Mouse (Mus musculus): ENCODE results near the gene Cog7. TPM values are rescaled to one million over a fixed set of nuclear protein-coding genes. Genes with fewer than 3 reads are reported as not detected.

Gene Cog7
- 39.9 and 41.7 TPM in 2 replicates for polyA plus RNA-seq (2012; rRNA removed)

- DNase-seq, result peak; percentile 96
- WGBS, result 1% methylated on average over 55 of the region's 55 CpGs
- TF ChIP-seq CTCF (conservative IDR thresholded peaks at IDR 0.05; ENCODE audit: insufficient read depth, insufficient read length, low read depth, low read length) (no peak), POLR2A (IDR thresholded peaks at IDR 0.05; ENCODE audit: low read depth, low read length) (no peak)
- no peaks in the 10 kb centered on the region for H3K27me3 ChIP-seq (replicated peaks; ENCODE audit: control insufficient read depth, insufficient read depth, low read length)
- H3K36me3 ChIP-seq (ENCODE audit: control insufficient read depth, insufficient read depth, low read length), result no peaks in the 10 kb centered on the region
- H3K4me3 ChIP-seq (ENCODE audit: insufficient read depth, low read depth, low read length), result peak within 1 kb of the TSS; percentile 96
- no peaks in the 10 kb centered on the region for H3K4me1 ChIP-seq (ENCODE audit: control insufficient read depth, insufficient read depth, low read length)
- no peak within 1 kb of the TSS for H3K27ac ChIP-seq (ENCODE audit: insufficient read depth, low read depth, low read length)
These were observed at the start of gene Cog7 for GRCm38 (mm10) chr7:121981307-121981871. Gene Cog7, minus strand, starts transcription at chr7:121981711.

- Histone ChIP-seq H3K36me3 (ENCODE audit: control insufficient read depth, insufficient read depth, low read length) (no peaks in the 10 kb centered on the region), H3K4me1 (ENCODE audit: control insufficient read depth, insufficient read depth, low read length) (peaks cover 6% of the 10 kb centered on the region; the same call in 1 of the 2 replicates), H3K27ac (ENCODE audit: insufficient read depth, low read depth, low read length) (peak overlapping the region; percentile 25; the same call in 1 of the 2 replicates), H3K27me3 (replicated peaks; ENCODE audit: control insufficient read depth, insufficient read depth, low read length) (no peaks in the 10 kb centered on the region), H3K4me3 (ENCODE audit: insufficient read depth, low read depth, low read length) (no peak overlapping the region)
- 45% methylated on average over 2 of the region's 2 CpGs for WGBS
- TF ChIP-seq POLR2A (IDR thresholded peaks at IDR 0.05; ENCODE audit: low read depth, low read length) (no peak), CTCF (conservative IDR thresholded peaks at IDR 0.05; ENCODE audit: insufficient read depth, insufficient read length, low read depth, low read length) (no peak)
- DNase-seq, result peak; percentile 85
These were observed 40.6 kb upstream of the Cog7 start for GRCm38 (mm10) chr7:122022131-122022530.

DNA sequence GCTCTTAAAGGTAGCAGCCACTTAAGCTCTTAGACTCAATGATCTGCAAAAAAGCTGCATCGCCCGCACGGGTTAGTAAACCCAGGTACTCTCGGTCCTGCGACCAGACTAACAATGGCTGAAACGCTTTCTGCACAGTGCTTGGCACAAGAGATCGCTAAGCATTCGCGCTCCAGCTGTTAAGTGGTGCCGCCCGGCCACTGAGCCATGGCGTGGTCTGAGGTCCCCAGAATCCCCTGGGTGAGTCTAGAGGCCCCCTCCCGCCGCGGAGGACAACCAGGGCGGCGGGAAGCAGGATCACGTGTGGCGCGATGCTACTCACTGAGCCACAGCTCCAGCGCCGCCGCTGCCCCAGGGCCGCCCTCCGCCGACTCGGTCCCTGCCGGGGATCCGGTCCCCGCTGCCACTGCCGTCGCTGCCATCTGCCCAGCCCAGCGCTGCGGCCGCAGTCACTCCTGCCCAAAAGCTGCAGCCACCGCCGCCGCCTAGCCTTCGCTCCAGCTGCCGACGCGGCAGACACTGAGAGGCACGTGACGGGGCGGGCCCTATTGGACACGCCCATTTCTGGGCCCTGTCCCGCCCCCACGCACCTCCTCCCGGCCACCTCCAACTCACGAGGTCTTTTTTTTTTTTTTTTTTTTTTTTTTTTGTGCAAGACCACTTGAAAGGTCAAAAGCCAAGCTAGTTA lies 39.3 kb upstream of the Cog7 start, which contains the start of gene Gga2:
TSS of gene Gga2 (minus strand) at position 556 of the 688 bp plus-strand sequence.
- Histone ChIP-seq H3K36me3 (ENCODE audit: control insufficient read depth, insufficient read depth, low read length) (no peaks in the 10 kb centered on the region), H3K27me3 (replicated peaks; ENCODE audit: control insufficient read depth, insufficient read depth, low read length) (no peaks in the 10 kb centered on the region), H3K4me3 (ENCODE audit: insufficient read depth, low read depth, low read length) (peak within 1 kb of the TSS; percentile 95), H3K4me1 (ENCODE audit: control insufficient read depth, insufficient read depth, low read length) (peaks cover 10% of the 10 kb centered on the region; the same call in 1 of the 2 replicates), H3K27ac (ENCODE audit: insufficient read depth, low read depth, low read length) (peak within 1 kb of the TSS; percentile 69)
- TF ChIP-seq POLR2A (IDR thresholded peaks at IDR 0.05; ENCODE audit: low read depth, low read length), result peak; percentile 69
- no peak for TF ChIP-seq CTCF (conservative IDR thresholded peaks at IDR 0.05; ENCODE audit: insufficient read depth, insufficient read length, low read depth, low read length)
- WGBS, result under 1% methylated on average over 50 of the region's 50 CpGs
- DNase-seq, result peak; percentile 94

DNA sequence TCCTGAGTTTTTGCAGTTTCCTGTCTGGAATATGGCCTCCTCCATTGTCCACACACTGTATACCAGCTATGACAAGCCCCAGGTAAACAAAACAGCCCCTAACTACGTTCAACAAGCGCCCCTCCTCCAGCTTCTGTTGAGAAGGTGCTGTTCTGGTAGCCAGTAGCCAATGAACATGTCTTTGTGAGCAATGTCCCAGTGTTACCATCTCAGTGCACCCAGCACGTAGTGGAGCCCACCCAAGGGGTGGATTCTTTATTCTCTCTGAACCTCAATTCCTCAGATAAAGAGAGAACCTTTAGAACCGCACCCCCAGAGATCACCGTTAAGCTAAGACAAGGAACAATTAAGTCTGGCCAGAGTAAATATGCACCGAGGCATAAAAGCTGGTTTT lies 38.8 kb upstream of the Cog7 start:
- DNase-seq, result no peak
- Histone ChIP-seq H3K4me1 (ENCODE audit: control insufficient read depth, insufficient read depth, low read length) (peaks cover 14% of the 10 kb centered on the region; the same call in 1 of the 2 replicates), H3K27me3 (replicated peaks; ENCODE audit: control insufficient read depth, insufficient read depth, low read length) (no peaks in the 10 kb centered on the region), H3K4me3 (ENCODE audit: insufficient read depth, low read depth, low read length) (peak overlapping the region; percentile 95), H3K36me3 (ENCODE audit: control insufficient read depth, insufficient read depth, low read length) (no peaks in the 10 kb centered on the region), H3K27ac (ENCODE audit: insufficient read depth, low read depth, low read length) (peak overlapping the region; percentile 69)
- WGBS, result 8% methylated on average over 6 of the region's 6 CpGs
- no peak for TF ChIP-seq POLR2A (IDR thresholded peaks at IDR 0.05; ENCODE audit: low read depth, low read length)
- TF ChIP-seq CTCF (conservative IDR thresholded peaks at IDR 0.05; ENCODE audit: insufficient read depth, insufficient read length, low read depth, low read length), result no peak

DNA sequence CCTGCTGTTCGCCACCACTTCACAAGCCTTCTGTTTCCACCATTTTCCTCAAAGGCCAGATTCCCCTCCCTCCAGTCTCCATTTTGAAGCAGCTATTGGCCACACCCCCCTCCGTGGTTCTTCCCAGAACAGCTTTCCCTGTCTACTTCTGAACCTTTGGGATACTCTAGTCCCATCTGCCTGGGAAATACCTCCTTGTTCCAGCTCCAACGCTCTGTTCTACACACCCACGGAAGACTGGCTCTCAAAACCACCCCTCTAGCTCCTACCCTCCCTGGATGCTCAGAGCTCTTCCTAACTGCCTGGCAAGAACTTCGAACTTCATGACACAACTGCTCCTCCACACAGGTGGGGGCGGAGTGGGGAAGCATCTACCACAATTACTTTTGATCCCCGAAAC lies 37.5 kb upstream of the Cog7 start:
- no peak overlapping the region for H3K4me3 ChIP-seq (ENCODE audit: insufficient read depth, low read depth, low read length)
- H3K4me1 ChIP-seq (ENCODE audit: control insufficient read depth, insufficient read depth, low read length), result peaks cover 21% of the 10 kb centered on the region
- DNase-seq, result no peak
- no peaks in the 10 kb centered on the region for H3K27me3 ChIP-seq (replicated peaks; ENCODE audit: control insufficient read depth, insufficient read depth, low read length)
- WGBS, result 91% methylated on average over 7 of the region's 7 CpGs
- no peak overlapping the region for H3K27ac ChIP-seq (ENCODE audit: insufficient read depth, low read depth, low read length)
- H3K36me3 ChIP-seq (ENCODE audit: control insufficient read depth, insufficient read depth, low read length), result no peaks in the 10 kb centered on the region
- TF ChIP-seq POLR2A (IDR thresholded peaks at IDR 0.05; ENCODE audit: low read depth, low read length) (no peak), CTCF (conservative IDR thresholded peaks at IDR 0.05; ENCODE audit: insufficient read depth, insufficient read length, low read depth, low read length) (no peak)

- H3K27me3 ChIP-seq (replicated peaks; ENCODE audit: control insufficient read depth, insufficient read depth, low read length), result no peaks in the 10 kb centered on the region
- 78% methylated on average over 3 of the region's 3 CpGs for WGBS
- no peak overlapping the region for H3K4me3 ChIP-seq (ENCODE audit: insufficient read depth, low read depth, low read length)
- no peak overlapping the region for H3K27ac ChIP-seq (ENCODE audit: insufficient read depth, low read depth, low read length)
- no peaks in the 10 kb centered on the region for H3K36me3 ChIP-seq (ENCODE audit: control insufficient read depth, insufficient read depth, low read length)
- peaks cover 21% of the 10 kb centered on the region for H3K4me1 ChIP-seq (ENCODE audit: control insufficient read depth, insufficient read depth, low read length)
- DNase-seq, result no peak
- TF ChIP-seq POLR2A (IDR thresholded peaks at IDR 0.05; ENCODE audit: low read depth, low read length) (no peak), CTCF (conservative IDR thresholded peaks at IDR 0.05; ENCODE audit: insufficient read depth, insufficient read length, low read depth, low read length) (no peak)
These were observed 36.7 kb upstream of the Cog7 start for GRCm38 (mm10) chr7:122018247-122018646.

DNA sequence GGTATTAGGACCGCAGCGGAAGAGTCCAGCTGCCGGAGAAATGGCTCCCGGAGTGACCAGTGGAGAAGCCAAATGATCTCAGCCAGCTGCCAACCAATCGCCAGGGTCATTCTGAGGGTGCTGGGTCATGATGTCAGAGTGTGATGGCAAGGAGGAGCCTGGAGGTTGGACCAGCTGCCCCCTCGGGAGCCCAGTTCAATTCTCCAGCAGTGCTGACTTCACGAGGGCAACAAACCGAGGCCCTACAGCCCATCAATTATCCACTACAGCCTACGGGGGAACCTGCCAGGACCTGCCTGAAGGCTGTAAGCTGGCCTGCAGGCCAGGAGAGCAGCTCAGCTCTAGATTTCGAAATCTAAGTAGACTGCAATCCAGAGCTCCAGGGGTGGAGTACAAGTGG lies 34.2 kb upstream of the Cog7 start:
- Histone ChIP-seq H3K4me1 (ENCODE audit: control insufficient read depth, insufficient read depth, low read length) (peaks cover 21% of the 10 kb centered on the region), H3K27me3 (replicated peaks; ENCODE audit: control insufficient read depth, insufficient read depth, low read length) (no peaks in the 10 kb centered on the region), H3K36me3 (ENCODE audit: control insufficient read depth, insufficient read depth, low read length) (no peaks in the 10 kb centered on the region), H3K4me3 (ENCODE audit: insufficient read depth, low read depth, low read length) (no peak overlapping the region), H3K27ac (ENCODE audit: insufficient read depth, low read depth, low read length) (no peak overlapping the region)
- DNase-seq, result peak; percentile 84
- TF ChIP-seq CTCF (conservative IDR thresholded peaks at IDR 0.05; ENCODE audit: insufficient read depth, insufficient read length, low read depth, low read length), result no peak
- 27% methylated on average over 10 of the region's 10 CpGs for WGBS

All from kidney, adult 2 months (tissue).